Mouse (Mus musculus): ENCODE measurements at regions not wholly inside any gene's neighbourhood (a gene's known extent, or its start where the extent isn't known, plus 50 kb on each side); places are given as distances from the start of the nearest gene placed in this dataset.

GRCm38 (mm10) chr14:9079014-9079413 lies 413.0 kb upstream of the 4930452B06Rik start:
- TF ChIP-seq CTCF (IDR thresholded peaks at IDR 0.05; ENCODE audit: low read depth): no peak
- TF ChIP-seq EP300 (IDR thresholded peaks at IDR 0.05; ENCODE audit: low read depth): no peak
- ATAC-seq: no peak
- H3K4me3 ChIP-seq (ENCODE audit: low read depth, low read length): no peak overlapping the region
- DNase-seq: no peak
- no peaks in the 10 kb centered on the region for H3K4me1 ChIP-seq (ENCODE audit: insufficient read depth)
- no peak overlapping the region for H3K9ac ChIP-seq (replicated peaks)
- 63% methylated on average over 1 of the region's 1 CpGs for WGBS (ENCODE audit: insufficient replicate concordance)
- H3K36me3 ChIP-seq (replicated peaks; ENCODE audit: insufficient read depth, low read length): no peaks in the 10 kb centered on the region
- H3K4me2 ChIP-seq (ENCODE audit: low read depth, low read length): no peak overlapping the region
- H3K9me3 ChIP-seq (ENCODE audit: low read length): no peaks in the 10 kb centered on the region
- no peak overlapping the region for H3K27ac ChIP-seq (ENCODE audit: low read depth)
- H3K27me3 ChIP-seq (ENCODE audit: insufficient read depth, low read length): no peaks in the 10 kb centered on the region

- Histone ChIP-seq H3K9ac (replicated peaks) (no peak overlapping the region), H3K27ac (ENCODE audit: low read depth) (no peak overlapping the region), H3K4me1 (ENCODE audit: insufficient read depth) (no peaks in the 10 kb centered on the region), H3K4me2 (ENCODE audit: low read depth, low read length) (no peak overlapping the region), H3K4me3 (ENCODE audit: low read depth, low read length) (no peak overlapping the region), H3K9me3 (ENCODE audit: low read length) (no peaks in the 10 kb centered on the region), H3K36me3 (replicated peaks; ENCODE audit: insufficient read depth, low read length) (no peaks in the 10 kb centered on the region), H3K27me3 (ENCODE audit: insufficient read depth, low read length) (no peaks in the 10 kb centered on the region)
- TF ChIP-seq CTCF (IDR thresholded peaks at IDR 0.05; ENCODE audit: low read depth) (no peak), EP300 (IDR thresholded peaks at IDR 0.05; ENCODE audit: low read depth) (no peak)
- DNase-seq: no peak
- WGBS (ENCODE audit: insufficient replicate concordance): 55% methylated on average over 3 of the region's 3 CpGs
- no peak for ATAC-seq
These were observed 405.1 kb upstream of the 4930452B06Rik start for GRCm38 (mm10) chr14:9071176-9071575.

- DNase-seq: no peak
- 60% methylated on average over 9 of the region's 9 CpGs for WGBS (ENCODE audit: insufficient replicate concordance)
- no peak overlapping the region for H3K9ac ChIP-seq (replicated peaks)
These were observed 394.0 kb upstream of the 4930452B06Rik start for GRCm38 (mm10) chr14:9060058-9060457.

GRCm38 (mm10) chr14:9028811-9029210 lies 362.8 kb upstream of the 4930452B06Rik start:
- DNase-seq (no peak), ATAC-seq (no peak)
- TF ChIP-seq CTCF (IDR thresholded peaks at IDR 0.05; ENCODE audit: low read depth) (no peak), EP300 (IDR thresholded peaks at IDR 0.05; ENCODE audit: low read depth) (no peak)
- no peaks in the 10 kb centered on the region for H3K36me3 ChIP-seq (replicated peaks; ENCODE audit: insufficient read depth, low read length)
- H3K4me1 ChIP-seq (ENCODE audit: insufficient read depth): no peaks in the 10 kb centered on the region
- 65% methylated on average over 6 of the region's 6 CpGs for WGBS (ENCODE audit: insufficient replicate concordance)
- H3K9me3 ChIP-seq (ENCODE audit: low read length): no peaks in the 10 kb centered on the region
- H3K4me3 ChIP-seq (ENCODE audit: low read depth, low read length): no peak overlapping the region
- H3K4me2 ChIP-seq (ENCODE audit: low read depth, low read length): no peak overlapping the region
- H3K9ac ChIP-seq (replicated peaks): no peak overlapping the region
- H3K27me3 ChIP-seq (ENCODE audit: insufficient read depth, low read length): no peaks in the 10 kb centered on the region
- no peak overlapping the region for H3K27ac ChIP-seq (ENCODE audit: low read depth)

More at GRCm38 (mm10) chr14:9060058-9060457, 394.0 kb upstream of the 4930452B06Rik start:
- no peak for TF ChIP-seq CTCF (IDR thresholded peaks at IDR 0.05; ENCODE audit: low read depth)
- no peak for TF ChIP-seq EP300 (IDR thresholded peaks at IDR 0.05; ENCODE audit: low read depth)
- no peak for ATAC-seq
- Histone ChIP-seq H3K27ac (ENCODE audit: low read depth) (no peak overlapping the region), H3K4me3 (ENCODE audit: low read depth, low read length) (no peak overlapping the region), H3K36me3 (replicated peaks; ENCODE audit: insufficient read depth, low read length) (no peaks in the 10 kb centered on the region), H3K4me2 (ENCODE audit: low read depth, low read length) (no peak overlapping the region), H3K27me3 (ENCODE audit: insufficient read depth, low read length) (no peaks in the 10 kb centered on the region), H3K4me1 (ENCODE audit: insufficient read depth) (no peaks in the 10 kb centered on the region), H3K9me3 (ENCODE audit: low read length) (no peaks in the 10 kb centered on the region)

- H3K9me3 ChIP-seq (ENCODE audit: low read length): no peaks in the 10 kb centered on the region
- H3K4me1 ChIP-seq (ENCODE audit: insufficient read depth): no peaks in the 10 kb centered on the region
- no peaks in the 10 kb centered on the region for H3K36me3 ChIP-seq (replicated peaks; ENCODE audit: insufficient read depth, low read length)
- H3K4me3 ChIP-seq (ENCODE audit: low read depth, low read length): no peak overlapping the region
- no peak overlapping the region for H3K9ac ChIP-seq (replicated peaks)
- H3K27me3 ChIP-seq (ENCODE audit: insufficient read depth, low read length): no peaks in the 10 kb centered on the region
- no peak overlapping the region for H3K4me2 ChIP-seq (ENCODE audit: low read depth, low read length)
- no peak overlapping the region for H3K27ac ChIP-seq (ENCODE audit: low read depth)
- ATAC-seq: no peak
- no peak for TF ChIP-seq CTCF (IDR thresholded peaks at IDR 0.05; ENCODE audit: low read depth)
- TF ChIP-seq EP300 (IDR thresholded peaks at IDR 0.05; ENCODE audit: low read depth): no peak
- 80% methylated on average over 6 of the region's 6 CpGs for WGBS (ENCODE audit: insufficient replicate concordance)
- no peak for DNase-seq
These were observed 349.8 kb upstream of the 4930452B06Rik start for GRCm38 (mm10) chr14:9015826-9016225.

GRCm38 (mm10) chr14:9003034-9003433 lies 337.0 kb upstream of the 4930452B06Rik start:
- H3K27me3 ChIP-seq (ENCODE audit: insufficient read depth, low read length): no peaks in the 10 kb centered on the region
- DNase-seq (no peak), ATAC-seq (no peak)
- no peak overlapping the region for H3K9ac ChIP-seq (replicated peaks)
- H3K27ac ChIP-seq (ENCODE audit: low read depth): no peak overlapping the region
- no peak overlapping the region for H3K4me2 ChIP-seq (ENCODE audit: low read depth, low read length)
- no peaks in the 10 kb centered on the region for H3K4me1 ChIP-seq (ENCODE audit: insufficient read depth)
- TF ChIP-seq CTCF (IDR thresholded peaks at IDR 0.05; ENCODE audit: low read depth) (no peak), EP300 (IDR thresholded peaks at IDR 0.05; ENCODE audit: low read depth) (no peak)
- no peaks in the 10 kb centered on the region for H3K36me3 ChIP-seq (replicated peaks; ENCODE audit: insufficient read depth, low read length)
- H3K4me3 ChIP-seq (ENCODE audit: low read depth, low read length): no peak overlapping the region
- WGBS (ENCODE audit: insufficient replicate concordance): 61% methylated on average over 2 of the region's 2 CpGs
- H3K9me3 ChIP-seq (ENCODE audit: low read length): no peaks in the 10 kb centered on the region
